Mouse (Mus musculus): Measurements from ENCODE around the gene Hand2. TPM values are rescaled to one million over a fixed set of nuclear protein-coding genes. Genes with fewer than 3 reads are reported as not detected.
A peak's percentile ranks its signal among the peaks of the same experiment; 100 is the strongest.

The Hand2 gene
- 10 to 100 TPM; 32.2 to 38.4 TPM for total RNA-seq (2021)
- long read RNA-seq, experiment 1, transcript Hand2-201 (2 exons, 2,351 nt), result major isoform, 38 of 52 reads
- long read RNA-seq, experiment 1, partial matches to known transcripts, result 5 of 52 reads
- long read RNA-seq, experiment 1, other reads (novel, unspliced or antisense), result 9 of 52 reads
- long read RNA-seq, experiment 2, transcript Hand2-201 (2 exons, 2,351 nt), result major isoform, 8 of 10 reads
- long read RNA-seq, experiment 2, partial matches to known transcripts, result 0 of 10 reads
- long read RNA-seq, experiment 2, other reads (novel, unspliced or antisense), result 2 of 10 reads

GRCm38 (mm10) chr8:57320851-57321743 lies at the start of gene Hand2:
Gene Hand2 (plus strand): TSS chr8:57320983.
- peak; percentile 58 for DNase-seq

GRCm38 (mm10) chr8:57273055-57273454 lies 47.7 kb upstream of the Hand2 start:
- no peak for DNase-seq

GRCm38 (mm10) chr8:57293441-57293840 lies 27.3 kb upstream of the Hand2 start:
- DNase-seq, result no peak

GRCm38 (mm10) chr8:57303513-57303912 lies 17.3 kb upstream of the Hand2 start:
- no peak for DNase-seq

GRCm38 (mm10) chr8:57304944-57305343 lies 15.8 kb upstream of the Hand2 start:
- DNase-seq, result no peak

GRCm38 (mm10) chr8:57306441-57306840 lies 14.3 kb upstream of the Hand2 start:
- no peak for DNase-seq

GRCm38 (mm10) chr8:57309844-57310485 lies 10.8 kb upstream of the Hand2 start:
- DNase-seq, result no peak

GRCm38 (mm10) chr8:57312031-57312981 lies 8.5 kb upstream of the Hand2 start:
- DNase-seq, result peak; percentile 2

GRCm38 (mm10) chr8:57313583-57313982 lies 7.2 kb upstream of the Hand2 start:
- DNase-seq, result peak; percentile 1

- peak; percentile 2 for DNase-seq
These were observed 6.6 kb upstream of the Hand2 start for GRCm38 (mm10) chr8:57314216-57314615.

GRCm38 (mm10) chr8:57315471-57315870 lies 5.3 kb upstream of the Hand2 start:
- DNase-seq, result no peak

- no peak for DNase-seq
These were observed 3.7 kb upstream of the Hand2 start for GRCm38 (mm10) chr8:57317107-57317506.

- DNase-seq, result no peak
These were observed 2.8 kb upstream of the Hand2 start for GRCm38 (mm10) chr8:57317890-57318480.

GRCm38 (mm10) chr8:57319092-57319980 lies 1.4 kb upstream of the Hand2 start:
- no peak for DNase-seq

GRCm38 (mm10) chr8:57319981-57320585 lies 700 bp upstream of the Hand2 start:
- DNase-seq, result no peak

GRCm38 (mm10) chr8:57321898-57322895 lies 1.4 kb downstream of the Hand2 start:
- DNase-seq, result no peak

- no peak for DNase-seq
These were observed 2.5 kb downstream of the Hand2 start for GRCm38 (mm10) chr8:57322961-57323941.
